Mouse (Mus musculus) CH12.LX (cell line): ENCODE measurements around the gene Traip. TPM values are rescaled to one million over a fixed set of nuclear protein-coding genes. Genes with fewer than 3 reads are reported as not detected.

Source experiments
- DNase-seq: peaks from one replicate; pipeline ENCODE4 v3.0.0-alpha.2; 2013; ENCODE audit errors: extremely low read depth
- H3K27ac ChIP-seq: 2 replicates; pipeline ENCODE4 v1.5.1; 2012; ENCODE audit warnings: low read depth, mild to moderate bottlenecking, control low read depth, moderate library complexity; ENCODE audit not compliant: insufficient read depth
- H3K27me3 ChIP-seq: replicated peaks from 2 replicates; pipeline ENCODE3; 2012; ENCODE audit warnings: inconsistent platforms
- H3K36me3 ChIP-seq, 2 experiments: replicated peaks in 1 of 2; 2 replicates each; pipeline versions ENCODE3 to v1.6.1; 2012; ENCODE audit warnings: inconsistent platforms in 1 of 2, low read length in 1 of 2, mild to moderate bottlenecking in 1 of 2, mixed read lengths in 1 of 2, moderate library complexity in 1 of 2; ENCODE audit not compliant: control insufficient read depth in 1 of 2, insufficient read depth in 1 of 2
- H3K4me1 ChIP-seq, 2 experiments: 2 replicates each; pipeline ENCODE4 v1.6.1; 2012; ENCODE audit warnings: inconsistent platforms in 1 of 2, moderate library complexity in 1 of 2; ENCODE audit not compliant: insufficient read depth in 2 of 2, control insufficient read depth in 1 of 2
- H3K4me2 ChIP-seq: 2 replicates; pipeline ENCODE4 v1.6.1; 2012; ENCODE audit warnings: low read depth, mild to moderate bottlenecking, control low read depth; ENCODE audit not compliant: poor library complexity, insufficient read depth, severe bottlenecking
- H3K4me3 ChIP-seq, 3 experiments: fragments of 150-350 bp in 1 of 3; sonication (generic) in 1 of 3; replicated peaks in 1 of 3; 2 replicates each; pipeline versions ENCODE3 to v1.5.1; 2011 to 2012; ENCODE audit warnings: low read depth in 2 of 3, low read length in 2 of 3, mild to moderate bottlenecking in 2 of 3, moderate library complexity in 2 of 3, control low read depth in 1 of 3, improper control_type of control experiment in 1 of 3, inconsistent platforms in 1 of 3, mixed read lengths in 1 of 3; ENCODE audit not compliant: poor library complexity in 1 of 3
- H3K79me2 ChIP-seq: replicated peaks from 2 replicates; pipeline ENCODE4 v1.6.1; 2012; ENCODE audit warnings: mild to moderate bottlenecking, moderate library complexity; ENCODE audit not compliant: control insufficient read depth, poor library complexity, insufficient read depth, severe bottlenecking; ENCODE audit errors: extremely low read depth
- H3K9ac ChIP-seq: 2 replicates; pipeline ENCODE4 v1.6.1; 2012; ENCODE audit warnings: low read depth, mild to moderate bottlenecking, control low read depth, moderate library complexity; ENCODE audit not compliant: insufficient read depth
- H3K9me3 ChIP-seq: replicated peaks from 2 replicates; pipeline ENCODE3; 2012; ENCODE audit warnings: low read length, inconsistent platforms, mixed read lengths
- CHD2 ChIP-seq: IDR thresholded peaks from 2 replicates; pipeline ENCODE4 v1.6.1; 2011; ENCODE audit warnings: low read length, improper control_type of control experiment
- CTCF ChIP-seq, 2 experiments: IDR thresholded peaks in 1 of 2; conservative IDR thresholded peaks in 1 of 2; 2 replicates each; pipeline ENCODE4 v1.5.1; 2011 to 2012; ENCODE audit warnings: low read depth in 2 of 2, low read length in 2 of 2, improper control_type of control experiment in 1 of 2, inconsistent platforms in 1 of 2, mild to moderate bottlenecking in 1 of 2, moderate library complexity in 1 of 2
- E2F4 ChIP-seq: IDR thresholded peaks from 2 replicates; pipeline ENCODE4 v1.6.1; 2011; ENCODE audit warnings: low read depth, low read length, improper control_type of control experiment; ENCODE audit not compliant: insufficient replicate concordance
- ELF1 ChIP-seq: IDR thresholded peaks from 2 replicates; pipeline ENCODE4 v1.6.1; 2014; ENCODE audit warnings: low read depth, mild to moderate bottlenecking, inconsistent platforms, low read length, improper control_type of control experiment
- EP300 ChIP-seq: IDR thresholded peaks from 2 replicates; pipeline ENCODE4 v1.6.1; 2011; ENCODE audit warnings: low read length, improper control_type of control experiment
- JUND ChIP-seq: conservative IDR thresholded peaks from 2 replicates; pipeline ENCODE4 v1.6.1; 2011; ENCODE audit warnings: low read depth, low read length, improper control_type of control experiment
- MAX ChIP-seq: IDR thresholded peaks from 2 replicates; pipeline ENCODE4 v1.6.1; 2011; ENCODE audit warnings: low read length, improper control_type of control experiment
- MAZ ChIP-seq: IDR thresholded peaks from 2 replicates; pipeline ENCODE4 v1.6.1; 2012; ENCODE audit warnings: low read depth, mild to moderate bottlenecking, inconsistent platforms, low read length, improper control_type of control experiment, moderate library complexity
- MXI1 ChIP-seq: IDR thresholded peaks from 2 replicates; pipeline ENCODE4 v1.6.1; 2011; ENCODE audit warnings: mild to moderate bottlenecking, low read depth, low read length, improper control_type of control experiment
- MYC ChIP-seq: IDR thresholded peaks from 2 replicates; pipeline ENCODE4 v1.6.1; 2011; ENCODE audit warnings: low read depth, mild to moderate bottlenecking, improper control_type of control experiment, low read length
- NRF1 ChIP-seq: IDR thresholded peaks from 2 replicates; pipeline ENCODE4 v1.6.1; 2014; ENCODE audit warnings: low read depth, mild to moderate bottlenecking, inconsistent platforms, low read length, improper control_type of control experiment, moderate library complexity
- POLR2A ChIP-seq: IDR thresholded peaks from 2 replicates; pipeline ENCODE4 v1.6.1; 2011; ENCODE audit warnings: low read depth, mild to moderate bottlenecking, improper control_type of control experiment, low read length
- POLR2AphosphoS2 ChIP-seq: IDR thresholded peaks from 2 replicates; pipeline ENCODE4 v1.6.1; 2011; ENCODE audit warnings: low read depth, low read length, improper control_type of control experiment
- RAD21 ChIP-seq: IDR thresholded peaks from 2 replicates; pipeline ENCODE4 v1.6.1; 2011; ENCODE audit warnings: low read depth, mild to moderate bottlenecking, low read length, improper control_type of control experiment, moderate library complexity
- RCOR1 ChIP-seq: conservative IDR thresholded peaks from 2 replicates; pipeline ENCODE4 v1.6.1; 2012; ENCODE audit warnings: low read depth, mild to moderate bottlenecking, inconsistent platforms, low read length, improper control_type of control experiment
- SMC3 ChIP-seq: IDR thresholded peaks from 2 replicates; pipeline ENCODE4 v1.6.1; 2011; ENCODE audit warnings: low read depth, low read length, improper control_type of control experiment
- USF2 ChIP-seq: conservative IDR thresholded peaks from 2 replicates; pipeline ENCODE4 v1.6.1; 2011; ENCODE audit warnings: low read depth, low read length, improper control_type of control experiment
- dilution Hi-C: fragments of 300-500 bp; cut with MboI; formaldehyde crosslinking; loops from 2 replicates; pipeline ENCODE4 v1.14.3; 2020; ENCODE audit warnings: low sequenced_read_pairs; ENCODE audit not compliant: extremely low pct_unique_long_range_greater_than_20kb, extremely low pct_ligation_motif_present
- in situ Hi-C: fragments of 300-500 bp; cut with MboI; formaldehyde crosslinking; loops from 3 replicates; pipeline ENCODE4 v1.14.3; 2019; ENCODE audit warnings: low sequenced_read_pairs, low pct_ligation_motif_present, low pct_unique_long_range_greater_than_20kb, mixed read lengths
- polyA plus RNA-seq: library from polyadenylated mRNA; unstranded; fragments of >175 nt; gene quantifications from 2 replicates; pipeline ENCODE4 v1.2.1, GENCODE M21; 2012; ENCODE audit warnings: low read depth; ENCODE audit not compliant: insufficient read length
- total RNA-seq, 2 experiments: library from RNA; depleted of rRNA; stranded (reverse); fragments of 300-350 nt in 1 of 2; fragments of >200 nt in 1 of 2; gene quantifications; 2 replicates each; pipeline ENCODE4 v1.2.3; 2012 to 2014

Gene Traip
- total and polyA plus RNA-seq, 3 experiments = 21.6 to 33.0 (median 25.6) TPM

DNA sequence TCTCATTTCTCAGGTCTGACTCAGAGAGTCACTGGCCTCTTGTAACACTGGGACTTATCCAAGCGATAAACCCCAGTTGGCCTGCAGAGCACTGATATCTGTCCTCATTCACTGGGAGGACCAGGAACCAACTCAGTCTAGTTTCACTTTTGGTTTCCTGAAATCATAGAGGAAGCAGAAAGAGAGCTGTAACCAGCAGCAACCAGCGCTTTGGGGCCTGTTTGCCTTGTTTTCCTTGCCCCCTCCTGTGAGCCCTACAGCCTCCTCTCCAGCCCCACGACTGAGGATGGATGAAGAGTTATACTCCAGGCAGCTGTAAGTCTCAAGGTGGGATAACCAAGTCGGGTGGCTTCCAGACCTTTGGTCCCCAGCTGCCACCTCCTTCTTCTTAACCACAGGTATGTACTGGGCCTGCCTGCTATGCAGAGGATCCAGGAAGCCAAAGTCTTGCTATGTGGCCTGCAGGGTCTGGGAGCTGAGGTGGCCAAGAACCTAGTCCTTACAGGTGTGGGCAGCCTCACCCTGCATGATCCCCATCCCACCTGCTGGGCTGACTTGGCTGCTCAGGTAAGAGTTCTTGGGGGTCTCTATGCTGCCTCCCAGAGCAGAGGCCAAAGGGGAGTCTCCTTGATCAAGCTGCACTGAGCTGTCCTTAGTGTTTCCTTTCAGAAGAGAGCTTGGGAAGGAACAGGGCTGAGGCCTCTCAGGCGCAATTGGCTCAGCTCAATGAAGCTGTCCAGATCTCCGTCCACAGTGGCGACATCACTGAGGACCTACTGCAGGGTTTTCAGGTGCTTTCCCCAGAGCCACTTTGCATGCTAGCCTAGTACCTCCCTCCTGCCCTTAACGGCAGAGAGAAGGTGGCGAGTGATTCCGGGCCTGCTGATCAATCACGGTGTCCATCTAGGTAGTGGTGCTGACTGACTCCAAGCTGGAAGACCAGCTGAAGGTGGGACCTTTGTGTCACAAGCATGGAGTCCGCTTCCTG, 25.8 kb downstream of the Traip start, which contains the start of gene Uba7 (continued):
- no peak for TF ChIP-seq SMC3

DNA sequence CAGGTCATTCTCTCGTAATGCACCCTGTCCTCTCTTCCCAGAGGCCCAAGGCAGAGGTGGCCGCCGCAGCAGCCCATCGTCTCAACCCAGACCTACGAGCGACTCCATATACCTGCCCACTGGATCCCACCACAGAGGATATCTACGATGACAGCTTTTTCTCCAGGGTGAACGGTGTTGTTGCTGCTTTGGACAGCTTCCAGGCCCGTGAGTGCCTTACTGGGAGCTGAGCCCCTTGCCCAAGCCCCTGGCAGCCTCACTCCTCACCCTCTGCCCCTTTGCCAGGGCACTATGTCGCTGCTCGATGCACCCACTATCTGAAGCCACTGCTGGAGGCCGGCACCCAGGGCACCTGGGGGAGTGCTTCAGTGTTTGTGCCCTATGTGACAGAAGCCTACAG, 28.9 kb downstream of the Traip start:
- no peak for TF ChIP-seq MXI1
- no peak for TF ChIP-seq POLR2AphosphoS2
- TF ChIP-seq CHD2 = no peak
- no peak for TF ChIP-seq MAX
- no peak for TF ChIP-seq RAD21
- no peak for TF ChIP-seq MAZ
- TF ChIP-seq CTCF (conservative IDR thresholded peaks at IDR 0.05 in 1 of 2, IDR thresholded peaks at IDR 0.05 in 1 of 2; ENCODE audit: low read depth in 2 of 2, low read length in 2 of 2) = no peak
- no peak for TF ChIP-seq E2F4
- no peak for TF ChIP-seq JUND
- TF ChIP-seq USF2 = no peak
- H3K36me3 ChIP-seq = peaks cover 61 to 73% of the 10 kb centered on the region in 2 experiments
- H3K9me3 ChIP-seq = no peaks in the 10 kb centered on the region
- in situ Hi-C loops = no loop called here
- no peak overlapping the region for H3K4me3 ChIP-seq
- H3K9ac ChIP-seq = no peak overlapping the region
- peaks cover 26 to 72% of the 10 kb centered on the region in 2 experiments for H3K4me1 ChIP-seq
- no peak for DNase-seq
- H3K79me2 ChIP-seq = no peaks in the 10 kb centered on the region
- dilution Hi-C loops = no loop called here
- H3K4me2 ChIP-seq = no peak overlapping the region
- no peaks in the 10 kb centered on the region for H3K27me3 ChIP-seq
- H3K27ac ChIP-seq = no peak overlapping the region

DNA sequence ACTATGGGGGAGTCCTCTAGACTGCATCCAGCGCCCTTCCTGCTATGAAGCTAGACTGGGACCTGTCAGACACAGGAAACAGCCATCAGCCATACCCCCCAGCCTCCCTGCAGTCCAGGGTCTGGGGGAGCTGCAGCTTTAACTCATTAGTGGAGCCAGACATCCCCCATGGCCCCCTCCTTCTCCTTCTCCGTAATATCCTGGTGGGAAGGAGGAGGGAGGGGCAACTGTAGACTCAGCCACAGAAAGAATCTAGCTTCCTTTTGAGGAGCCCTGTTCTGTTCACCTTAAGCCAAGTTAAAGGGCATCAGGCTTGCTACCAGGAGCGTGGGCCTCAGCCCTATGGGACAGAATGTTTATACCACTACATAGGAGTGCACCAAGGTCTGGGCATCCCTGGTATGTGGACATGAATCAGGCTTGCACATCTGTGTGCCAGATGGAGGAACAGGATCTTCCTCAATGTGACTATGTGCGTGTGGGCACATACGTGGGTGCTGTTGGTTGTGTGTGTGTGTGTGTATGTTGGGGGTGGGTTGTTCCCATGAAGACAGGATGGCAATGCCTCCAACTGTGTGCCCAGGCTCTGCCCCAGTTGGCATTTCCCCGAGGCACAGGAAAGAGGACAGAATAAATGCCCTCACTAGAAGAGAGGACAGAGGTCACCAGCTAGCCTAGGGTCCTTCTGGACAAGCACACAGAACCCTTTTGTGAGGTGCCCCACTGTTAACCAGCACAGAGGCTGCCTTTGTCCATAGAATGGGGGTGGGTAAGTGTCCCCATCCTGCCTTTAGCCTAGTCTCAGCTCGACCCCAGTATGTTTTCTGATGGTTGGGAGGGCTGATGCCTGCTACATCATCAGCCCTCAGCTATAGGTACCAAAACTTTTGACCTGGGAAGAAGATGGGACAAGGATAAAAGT, 32.0 kb downstream of the Traip start:
- no peak overlapping the region for H3K27ac ChIP-seq
- H3K79me2 ChIP-seq = no peaks in the 10 kb centered on the region
- dilution Hi-C loops (no loop called here), in situ Hi-C loops (no loop called here)
- DNase-seq = no peak
- no peaks in the 10 kb centered on the region for H3K27me3 ChIP-seq
- TF ChIP-seq POLR2A = no peak
- no peak for TF ChIP-seq NRF1
- no peak for TF ChIP-seq RCOR1
- no peak for TF ChIP-seq MYC
- TF ChIP-seq USF2 = no peak
- TF ChIP-seq EP300 = no peak
- no peak for TF ChIP-seq CHD2
- no peak for TF ChIP-seq ELF1
- no peak overlapping the region for H3K9ac ChIP-seq
- peaks cover 26 to 67% of the 10 kb centered on the region in 2 experiments for H3K4me1 ChIP-seq
- H3K36me3 ChIP-seq = peaks cover 68 to 79% of the 10 kb centered on the region in 2 experiments
- H3K4me3 ChIP-seq = no peak overlapping the region
- H3K4me2 ChIP-seq = no peak overlapping the region
- H3K9me3 ChIP-seq = no peaks in the 10 kb centered on the region
